Mouse (Mus musculus): ENCODE data around the gene Prap1.

DNA sequence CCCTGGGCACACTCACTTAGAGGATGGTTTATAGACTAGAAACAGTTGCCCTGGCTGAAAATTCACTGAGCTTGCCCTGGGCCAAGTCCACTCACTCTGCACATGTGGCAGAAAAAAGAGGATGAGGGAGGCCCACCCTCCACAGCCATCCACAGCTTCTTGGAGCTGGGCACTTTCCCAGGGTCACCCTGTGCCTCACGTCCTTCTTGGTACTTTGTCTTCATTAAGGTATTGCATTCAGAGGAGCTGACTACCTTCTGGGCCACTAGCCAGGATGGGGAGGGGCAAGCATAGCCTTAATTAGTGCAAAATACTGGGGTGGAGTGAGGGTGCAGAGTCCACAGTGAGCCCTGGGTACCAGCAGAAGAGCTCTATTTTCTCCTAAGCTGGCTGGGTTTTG is 2.4 kb downstream of the Prap1 start:
- no peak for TF ChIP-seq GATA1 (IDR thresholded peaks at IDR 0.05; ENCODE audit: borderline replicate concordance, low read length)
- TF ChIP-seq FLI1 (IDR thresholded peaks at IDR 0.05; ENCODE audit: low read length) = no peak
